8 mouse cellular contexts compared by ENCODE assay signal in genomic region chr15:8108966-8109743, GRCm38 (mm10). TPM values are rescaled to one million over a fixed set of nuclear protein-coding genes. Genes with fewer than 3 reads are reported as not detected.
DNase-seq lines count a peak whose midpoint lies in the region; ATAC-seq and TF ChIP-seq lines count a peak whose summit lies in the region.

TSS of gene Nup155 (plus strand) at chr15:8109273.

- H3K27me3 ChIP-seq in ES-Bruce4 (ENCODE audit: control insufficient read depth, insufficient read depth, low read length, poor library complexity, severe bottlenecking): no peaks in the 10 kb centered on the region
- no peaks in the 10 kb centered on the region for H3K27me3 ChIP-seq in forebrain, embryonic 13.5 days
- no peaks in the 10 kb centered on the region for H3K27me3 ChIP-seq in liver, postnatal 0 days (ENCODE audit: insufficient read depth, low read length)
- H3K27me3 ChIP-seq in neural tube, embryonic 14.5 days (ENCODE audit: control insufficient read depth, insufficient read depth, low read length): no peaks in the 10 kb centered on the region

- H3K27ac ChIP-seq in ES-Bruce4 (ENCODE audit: insufficient read depth, low read length): peak within 1 kb of the TSS; percentile 67; the same call in 1 of the 2 replicates
- H3K27ac ChIP-seq in forebrain, embryonic 13.5 days: peak within 1 kb of the TSS; percentile 81
- H3K27ac ChIP-seq in liver, postnatal 0 days (ENCODE audit: low read depth): peak within 1 kb of the TSS; percentile 82
- peak within 1 kb of the TSS; percentile 68; the same call in 1 of the 2 replicates for H3K27ac ChIP-seq in neural tube, embryonic 14.5 days (ENCODE audit: low read depth, low read length)

- no peak for TF ChIP-seq CTCF in ES-Bruce4 (IDR thresholded peaks at IDR 0.05; ENCODE audit: low read depth, low read length)
- peak; percentile 23; the same call in 1 of the 2 replicates for TF ChIP-seq CTCF in liver, postnatal 0 days (IDR thresholded peaks at IDR 0.05; ENCODE audit: low read depth)

- whole genome bisulfite sequencing in forebrain, embryonic 13.5 days: under 1% methylated on average over 52 of the region's 54 CpGs
- WGBS in large intestine, adult 2 months: under 1% methylated on average over 53 of the region's 54 CpGs
- WGBS in liver, postnatal 0 days (ENCODE audit: insufficient replicate concordance): under 1% methylated on average over 54 of the region's 54 CpGs
- WGBS in neural tube, embryonic 14.5 days: under 1% methylated on average over 54 of the region's 54 CpGs

- ATAC-seq in cerebellum, adult (ENCODE audit: insufficient number of reproducible peaks, low FRiP score, low TSS enrichment): peak; percentile 98
- peak; percentile 99 for ATAC-seq in forebrain, embryonic 13.5 days
- ATAC-seq in liver, postnatal 0 days: peak; percentile 98
- peak; percentile 99 for ATAC-seq in neural tube, embryonic 14.5 days (ENCODE audit: low read depth)

- peaks cover 26% of the 10 kb centered on the region for H3K36me3 ChIP-seq in ES-Bruce4 (ENCODE audit: control insufficient read depth, insufficient read depth, low read length, poor library complexity, severe bottlenecking)
- H3K36me3 ChIP-seq in forebrain, embryonic 13.5 days (ENCODE audit: poor library complexity, severe bottlenecking): peaks cover 24% of the 10 kb centered on the region
- peaks cover 18% of the 10 kb centered on the region for H3K36me3 ChIP-seq in liver, postnatal 0 days (replicated peaks; ENCODE audit: insufficient read depth, low read length)
- H3K36me3 ChIP-seq in neural tube, embryonic 14.5 days (ENCODE audit: control insufficient read depth, insufficient read depth, low read length): peaks cover 14% of the 10 kb centered on the region

- intact Hi-C loops in heart, postnatal 10 days (cut with DNase I): no loop called here

- H3K4me3 ChIP-seq in ES-Bruce4 (ENCODE audit: low read depth, low read length): peak within 1 kb of the TSS; percentile 98
- H3K4me3 ChIP-seq in forebrain, embryonic 13.5 days: peak within 1 kb of the TSS; percentile 84
- H3K4me3 ChIP-seq in liver, postnatal 0 days (ENCODE audit: low read depth, low read length): peak within 1 kb of the TSS; percentile 95
- peak within 1 kb of the TSS; percentile 74 for H3K4me3 ChIP-seq in neural tube, embryonic 14.5 days (ENCODE audit: low read depth, low read length)

- H3K9me3 ChIP-seq in ES-Bruce4 (replicated peaks; ENCODE audit: control insufficient read depth, insufficient read depth, low read length, poor library complexity, severe bottlenecking): no peaks in the 10 kb centered on the region
- H3K9me3 ChIP-seq in forebrain, embryonic 13.5 days (replicated peaks): no peaks in the 10 kb centered on the region
- no peaks in the 10 kb centered on the region for H3K9me3 ChIP-seq in liver, postnatal 0 days (ENCODE audit: low read length)
- H3K9me3 ChIP-seq in neural tube, embryonic 14.5 days (ENCODE audit: control insufficient read depth, low read length): no peaks in the 10 kb centered on the region

- peak within 1 kb of the TSS; percentile 75 for H3K4me2 ChIP-seq in forebrain, embryonic 13.5 days
- peak within 1 kb of the TSS; percentile 75 for H3K4me2 ChIP-seq in liver, postnatal 0 days (ENCODE audit: low read depth, low read length)
- H3K4me2 ChIP-seq in neural tube, embryonic 14.5 days (ENCODE audit: low read depth, low read length): peak within 1 kb of the TSS; percentile 66

- DNase-seq in heart, postnatal 10 days: peak; percentile 94 to 96
- DNase-seq in large intestine, adult 2 months (ENCODE audit: low read depth, low spot score): peak; percentile 82
- DNase-seq in liver, postnatal 0 days: peak; percentile 94
- peak; percentile 93 for DNase-seq in testis, postnatal 10 days (ENCODE audit: low spot score)

- TF ChIP-seq EP300 in ES-Bruce4 (IDR thresholded peaks at IDR 0.05; ENCODE audit: insufficient read depth, low read depth, low read length): no peak
- TF ChIP-seq EP300 in liver, postnatal 0 days (IDR thresholded peaks at IDR 0.05; ENCODE audit: low read depth): no peak

- H3K4me1 ChIP-seq in ES-Bruce4 (ENCODE audit: control insufficient read depth, insufficient read depth, low read length): no peaks in the 10 kb centered on the region
- peaks cover 25% of the 10 kb centered on the region for H3K4me1 ChIP-seq in forebrain, embryonic 13.5 days
- H3K4me1 ChIP-seq in liver, postnatal 0 days (ENCODE audit: insufficient read depth): peaks cover 11% of the 10 kb centered on the region
- peaks cover 11% of the 10 kb centered on the region; the same call in 1 of the 2 replicates for H3K4me1 ChIP-seq in neural tube, embryonic 14.5 days (ENCODE audit: control insufficient read depth, insufficient read depth, low read length)

- peak; percentile 34 for TF ChIP-seq POLR2A in ES-Bruce4 (IDR thresholded peaks at IDR 0.05; ENCODE audit: insufficient read depth, low read length)

- peak within 1 kb of the TSS; percentile 65 for H3K9ac ChIP-seq in ES-Bruce4 (ENCODE audit: low read depth, poor library complexity, severe bottlenecking)
- peak within 1 kb of the TSS; percentile 84 for H3K9ac ChIP-seq in forebrain, embryonic 13.5 days
- H3K9ac ChIP-seq in liver, postnatal 0 days (replicated peaks): peak within 1 kb of the TSS; percentile 91
- peak within 1 kb of the TSS; percentile 73 for H3K9ac ChIP-seq in neural tube, embryonic 14.5 days (replicated peaks; ENCODE audit: low read depth, low read length)

RNA-seq across cellular contexts. Expression of gene Nup155, which starts in this region (rescaled TPM):
- polyA plus RNA-seq in ES-Bruce4 (2011; ENCODE audit: insufficient read depth, insufficient read length, low read depth, missing spikeins): 96.6 and 107 TPM in 2 replicates
- polyA plus RNA-seq in forebrain, embryonic 13.5 days (2015; fragmentation: Nextera tagmentation; extraction: Ambion mirVana): 15.1 and 17.6 TPM in 2 replicates
- 10 to 100 TPM; 15.9 to 19.7 TPM for total RNA-seq in heart, postnatal 10 days (2021)
- 5.2 and 8.7 TPM in 2 replicates for polyA plus RNA-seq in large intestine, adult 2 months (2012; rRNA removed)
- 3.6 and 4.1 TPM in 2 replicates for polyA plus RNA-seq in liver, postnatal 0 days (2015; fragmentation: Nextera tagmentation; extraction: Ambion mirVana)
- 11.2 and 14.2 TPM in 2 replicates for polyA plus RNA-seq in neural tube, embryonic 14.5 days (2014; fragmentation: Nextera tagmentation; extraction: Ambion mirVana)

Comparison
In these comparisons a context has a peak if more than half of its experiments do, and no peak if none do; other contexts are left out.
1. Peak in every context shown above with its lines: DNase-seq, ATAC-seq, H3K4me3 ChIP-seq and H3K27ac ChIP-seq.